Mouse (Mus musculus) heart, postnatal 25 days (tissue): ENCODE data around the gene Sucla2. TPM values are rescaled to one million over a fixed set of nuclear protein-coding genes. Genes with fewer than 3 reads are reported as not detected.
"Not testable (repeated sequence)": the region's sequence is repeated elsewhere in the genome, so short reads cannot be mapped to it uniquely, and the experiment has no call there.

Experiments used
- DNase-seq: peaks from one replicate; pipeline ENCODE4 v3.0.0; 2022; ENCODE audit warnings: low spot score
- intact Hi-C: fragments of 180-260 bp; cut with DNase I; formaldehyde crosslinking; loops from one replicate; pipeline ENCODE4 v1.15.1; 2025
- total RNA-seq, 2 experiments: library from RNA; stranded (reverse); gene quantifications; 2 replicates each; pipeline ENCODE4 v1.2.3; 2021

Gene Sucla2
- total RNA-seq, 2 experiments from 2014 or later = 787 to 854 TPM

DNA sequence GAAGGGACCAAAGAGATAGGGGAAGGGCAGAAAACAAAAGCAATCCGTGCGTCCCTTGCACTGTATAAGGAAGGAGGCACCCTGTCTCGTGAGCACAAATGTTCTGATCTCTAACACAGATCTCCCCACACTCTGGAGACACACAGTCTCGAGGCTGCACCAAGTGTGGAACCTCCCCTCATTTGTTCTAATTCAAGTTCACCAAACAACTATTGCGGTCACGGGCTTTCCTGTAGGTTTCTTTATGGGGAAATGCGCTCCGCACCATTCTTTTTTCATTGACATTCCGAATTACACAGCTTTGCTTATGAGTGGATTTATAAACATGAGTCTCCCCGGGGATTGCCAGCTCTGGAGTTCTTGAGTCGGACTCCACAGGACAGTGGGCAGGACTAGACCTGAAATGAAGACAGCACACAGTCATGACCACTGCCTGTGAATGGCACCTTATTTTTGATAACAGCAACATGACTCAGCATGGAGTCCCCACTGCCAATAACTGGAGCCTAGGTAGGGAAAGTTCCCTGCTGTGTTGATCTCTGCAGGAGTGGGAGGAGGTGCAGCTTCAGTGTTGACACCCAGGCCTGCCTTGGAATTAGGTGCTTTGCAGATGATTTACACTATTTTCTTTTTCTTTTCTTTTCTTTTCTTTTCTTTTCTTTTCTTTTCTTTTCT, 17.3 kb upstream of the Sucla2 start:
- no peak for DNase-seq
- intact Hi-C loops = loop anchor here (5.0 kb wide), 1 partner anchor 126 kb away; no protein-coding TSS in a partner anchor

- no peak for DNase-seq
- intact Hi-C loops = loop anchor here (5.0 kb wide), 1 partner anchor 127 kb away; no protein-coding TSS in a partner anchor
Observed at GRCm38 (mm10) chr14:73508630-73509395, 16.3 kb upstream of the Sucla2 start.

- DNase-seq = peak; percentile 87
- intact Hi-C loops = loop anchor here (5.0 kb wide), 1 partner anchor 128 kb away; no protein-coding TSS in a partner anchor
Observed at GRCm38 (mm10) chr14:73509765-73510423, 15.2 kb upstream of the Sucla2 start, which contains the start of gene Med4. TSS of gene Med4 (plus strand) at chr14:73510025.

DNA sequence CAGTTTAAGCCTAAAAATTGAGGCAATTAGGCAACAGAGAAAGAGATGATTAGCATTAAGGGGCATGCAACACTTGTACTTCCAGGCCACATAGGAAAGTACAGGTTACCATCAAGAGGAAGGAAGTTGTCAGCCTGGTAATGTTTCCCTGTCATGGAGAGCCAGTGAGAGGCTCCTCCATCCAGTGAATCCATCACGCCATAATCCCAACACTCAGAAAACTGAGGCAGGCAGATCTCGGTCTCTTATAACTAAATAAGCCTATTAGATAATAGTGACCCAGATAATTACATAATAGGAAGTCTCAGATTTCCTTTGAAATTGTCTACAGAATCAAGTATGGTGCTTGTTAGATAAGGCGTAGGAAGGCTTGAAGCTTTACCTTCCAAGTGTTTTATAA, 983 bp upstream of the Sucla2 start:
- no peak for DNase-seq
- intact Hi-C loops = no loop called here

DNA sequence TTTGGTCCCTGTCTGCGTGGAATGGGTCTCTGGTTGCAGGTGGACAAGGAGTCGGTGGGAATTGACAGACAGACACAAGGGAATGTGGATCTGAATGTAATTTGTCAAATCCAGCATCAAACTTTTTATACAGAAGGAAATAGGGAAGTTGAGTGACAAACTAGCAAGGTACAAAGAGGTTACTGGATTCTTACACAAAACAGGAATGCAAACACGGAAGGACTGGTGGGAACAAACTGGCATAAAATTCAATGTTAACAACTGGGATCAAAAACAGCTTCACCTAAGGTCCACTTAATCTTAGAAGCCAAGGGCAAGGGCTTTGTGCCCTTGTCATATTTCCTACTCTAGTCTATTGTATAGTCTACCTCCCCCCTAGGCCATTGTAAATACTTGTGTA, 3.5 kb downstream of the Sucla2 start:
- not testable (repeated sequence) for DNase-seq

GRCm38 (mm10) chr14:73533755-73534465, 8.8 kb downstream of the Sucla2 start:
- intact Hi-C loops = loop anchor here (10.0 kb wide), 1 partner anchor 1181 kb away; no protein-coding TSS in a partner anchor
- DNase-seq = no peak

More for the DNA sequence above, 3.5 kb downstream of the Sucla2 start:
- intact Hi-C loops = not testable (repeated sequence)

- DNase-seq = no peak
- intact Hi-C loops = loop anchor here (10.0 kb wide), 1 partner anchor 1179 kb away; no protein-coding TSS in a partner anchor
Observed at GRCm38 (mm10) chr14:73535641-73536040, 10.5 kb downstream of the Sucla2 start.

DNA sequence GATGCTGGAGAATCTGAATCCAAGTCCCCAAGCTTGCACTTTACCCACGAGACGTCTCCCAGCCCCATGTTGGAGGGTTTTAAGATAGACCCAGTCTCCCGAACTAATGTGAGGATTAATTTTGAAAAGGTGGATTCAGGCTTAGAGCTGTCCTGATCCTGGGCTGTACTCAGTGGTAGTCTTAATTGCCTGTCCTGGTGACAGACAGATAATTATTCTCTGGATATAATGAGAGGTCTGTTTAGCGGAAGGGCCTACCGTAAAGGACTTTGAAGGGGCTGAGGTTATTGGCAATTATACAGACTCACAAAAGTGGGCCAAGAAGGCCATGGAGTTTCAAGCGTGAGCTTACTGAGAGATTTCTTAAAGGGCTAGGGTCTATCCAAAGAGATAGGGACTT, 18.7 kb downstream of the Sucla2 start:
- no peak for DNase-seq
- intact Hi-C loops = no loop called here

DNA sequence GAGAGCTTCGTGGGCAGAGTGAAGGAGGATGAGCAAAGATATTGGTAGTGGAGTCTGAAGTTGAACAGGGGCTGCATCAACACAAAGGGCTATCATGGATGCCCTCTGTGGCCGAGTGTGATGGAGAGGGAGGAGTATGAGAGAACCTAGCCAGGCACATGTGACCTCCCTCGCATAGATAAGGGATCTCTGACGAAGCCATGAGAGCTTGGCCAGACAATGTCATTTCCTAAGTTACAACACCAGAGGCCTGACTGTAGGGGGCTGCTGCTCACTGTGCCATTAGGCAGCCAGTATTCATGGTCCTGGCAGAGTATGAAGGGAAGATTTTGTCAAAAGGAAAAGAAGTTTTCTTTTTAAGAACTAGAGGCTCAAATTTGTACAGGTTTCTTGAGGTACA, 21.9 kb downstream of the Sucla2 start:
- intact Hi-C loops = no loop called here
- no peak for DNase-seq

GRCm38 (mm10) chr14:73548051-73548450, 22.9 kb downstream of the Sucla2 start, which contains the start of gene Nudt15:
TSS of gene Nudt15 (minus strand) at chr14:73548242.
- no peak for DNase-seq
- intact Hi-C loops = no loop called here

GRCm38 (mm10) chr14:73550291-73550690, 25.2 kb downstream of the Sucla2 start:
- intact Hi-C loops = no loop called here
- DNase-seq = no peak

DNA sequence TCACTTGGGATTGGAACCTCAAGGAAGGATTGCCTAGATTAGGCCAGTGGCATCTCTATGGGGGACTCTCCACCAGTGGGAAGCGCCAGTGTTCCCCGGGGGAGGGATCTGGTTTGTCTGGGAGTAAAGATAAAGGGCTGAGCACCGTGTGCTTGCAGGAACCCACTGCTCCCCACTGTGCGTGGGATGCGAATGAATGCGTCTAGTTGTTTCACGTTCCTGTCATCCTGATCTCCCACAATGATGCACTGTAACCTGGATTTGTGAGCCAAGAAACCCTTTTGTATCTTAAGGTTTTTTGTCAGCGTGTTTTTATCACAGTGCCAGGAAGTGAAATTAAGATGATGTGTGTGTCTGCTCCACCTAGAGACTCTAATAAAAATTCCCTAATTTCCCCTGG, 25.6 kb downstream of the Sucla2 start:
- no peak for DNase-seq
- intact Hi-C loops = no loop called here

GRCm38 (mm10) chr14:73551164-73551563, 26.0 kb downstream of the Sucla2 start:
- intact Hi-C loops = no loop called here
- DNase-seq = no peak

DNA sequence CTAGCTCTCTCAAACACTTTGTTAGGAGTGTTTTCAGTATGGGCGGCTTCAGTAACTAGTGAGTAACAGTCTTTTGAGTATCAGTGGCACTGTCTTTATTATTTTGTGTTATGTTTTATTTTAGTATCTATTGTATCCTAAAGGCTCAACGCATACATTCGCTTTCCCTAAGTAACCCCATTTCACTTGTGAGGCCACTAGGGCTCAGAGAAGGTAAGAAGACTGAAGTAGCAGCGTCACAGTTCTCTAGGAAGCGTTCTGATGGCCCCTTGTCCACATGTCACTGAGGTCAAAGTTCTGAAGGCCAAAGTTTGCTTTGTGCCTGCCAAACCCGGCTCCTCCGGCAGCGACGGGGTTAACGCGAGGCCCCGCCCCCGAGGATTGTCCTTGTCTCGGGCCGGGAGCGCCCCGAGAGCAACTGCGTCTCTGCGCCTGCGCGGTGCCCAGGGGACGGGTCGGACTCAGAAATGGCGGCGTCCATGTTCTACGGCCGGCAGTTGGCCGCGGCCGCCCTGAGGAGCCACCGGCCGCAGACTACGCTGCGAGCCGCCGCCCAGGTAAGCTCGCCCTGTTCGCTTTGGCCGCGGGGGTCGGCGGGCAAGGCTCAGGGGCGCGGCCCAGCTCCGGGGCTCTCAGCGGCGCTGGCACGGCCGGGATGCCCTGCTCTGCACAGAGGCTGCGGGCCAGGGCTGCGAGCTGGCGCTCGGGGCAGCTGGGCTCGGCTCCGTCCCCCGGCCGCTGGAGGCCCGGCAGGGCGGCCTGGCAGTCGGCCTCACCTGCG, 27.4 kb downstream of the Sucla2 start:
- intact Hi-C loops = no loop called here
- peak; percentile 85 for DNase-seq

GRCm38 (mm10) chr14:73553122-73553696, 28.1 kb downstream of the Sucla2 start:
- no peak for DNase-seq
- intact Hi-C loops = no loop called here

GRCm38 (mm10) chr14:73569831-73570230, 44.7 kb downstream of the Sucla2 start:
- intact Hi-C loops, DNase-seq: not testable (repeated sequence)

DNA sequence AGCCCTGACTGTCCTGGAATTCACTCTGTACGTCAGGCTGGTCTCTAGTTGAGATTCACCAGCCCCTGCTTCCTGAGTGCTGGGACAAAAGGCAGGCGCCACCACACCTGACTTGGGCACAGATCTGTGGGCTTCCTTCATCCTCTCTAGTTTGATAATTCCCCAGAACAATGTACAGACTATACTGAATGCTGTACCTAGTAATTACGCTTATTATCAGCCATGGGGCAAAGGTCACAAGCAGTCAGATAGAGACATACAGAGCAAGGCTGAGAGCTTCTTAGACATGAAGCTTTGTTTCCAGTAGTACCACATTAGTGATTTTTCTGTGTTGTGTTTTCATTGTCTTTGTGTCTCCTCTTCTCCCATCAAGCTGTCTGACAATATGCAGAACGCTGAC, 46.0 kb downstream of the Sucla2 start:
- intact Hi-C loops = no loop called here
- no peak for DNase-seq

GRCm38 (mm10) chr14:73574053-73574452, 48.9 kb downstream of the Sucla2 start:
- intact Hi-C loops = no loop called here
- DNase-seq = no peak

- DNase-seq = no peak
- intact Hi-C loops = no loop called here
Observed at GRCm38 (mm10) chr14:73576336-73576735, 51.2 kb downstream of the Sucla2 start.
